Mouse (Mus musculus) stomach, embryonic 15.5 days (tissue): ENCODE results near the gene Rpl4. TPM values are rescaled to one million over a fixed set of nuclear protein-coding genes. Genes with fewer than 3 reads are reported as not detected.
A peak's percentile ranks its signal among the peaks of the same experiment; 100 is the strongest.

Source experiments
- ATAC-seq: fragments of 200-750 bp; cut with Nextera tagmentation; 2 replicates; pipeline ENCODE4 v1.8.0; 2017; ENCODE audit warnings: low read depth, moderate number of reproducible peaks, moderate TSS enrichment; ENCODE audit not compliant: insufficient read depth, low FRiP score
- H3K27ac ChIP-seq: fragments of 300-500 bp; sonication (generic); 2 replicates; pipeline ENCODE4 v1.5.1; 2015; ENCODE audit warnings: mild to moderate bottlenecking, inconsistent platforms
- H3K27me3 ChIP-seq: fragments of 300-500 bp; sonication (generic); replicated peaks from 2 replicates; pipeline ENCODE4 v1.6.1; 2015; ENCODE audit warnings: inconsistent platforms
- H3K36me3 ChIP-seq: fragments of 300-500 bp; sonication (generic); 2 replicates; pipeline ENCODE4 v1.6.1; 2015; ENCODE audit warnings: inconsistent platforms
- H3K4me1 ChIP-seq: fragments of 300-500 bp; sonication (generic); 2 replicates; pipeline ENCODE4 v1.6.1; 2015; ENCODE audit warnings: inconsistent platforms
- H3K4me2 ChIP-seq: fragments of 300-500 bp; sonication (generic); 2 replicates; pipeline ENCODE4 v1.6.1; 2015; ENCODE audit warnings: mild to moderate bottlenecking, inconsistent platforms
- H3K4me3 ChIP-seq: fragments of 300-500 bp; sonication (generic); replicated peaks from 2 replicates; pipeline ENCODE4 v1.5.1; 2015; ENCODE audit warnings: inconsistent platforms
- H3K9ac ChIP-seq: fragments of 300-500 bp; sonication (generic); 2 replicates; pipeline ENCODE4 v1.6.1; 2015; ENCODE audit warnings: inconsistent platforms
- H3K9me3 ChIP-seq: fragments of 300-500 bp; sonication (generic); 2 replicates; pipeline ENCODE4 v1.6.1; 2016; ENCODE audit warnings: inconsistent platforms
- WGBS: fragments of 180-500 bp; shearing (Covaris S2); methylation state at CpG from one replicate; pipeline ENCODE4 v1.1.7; 2015; 5-methylcytosine and 5-hydroxymethylcytosine counted together
- microRNA-seq: library from miRNA; unstranded; fragments of <30 nt; microRNA quantifications from one replicate; pipeline ENCODE4, GENCODE M21; 2016
- polyA plus RNA-seq: library from polyadenylated mRNA; unstranded; fragments of >200 nt; fragmentation: Nextera tagmentation; extraction: Ambion mirVana; gene quantifications from 2 replicates; pipeline ENCODE4 v1.2.1, GENCODE M21; 2015

The Rpl4 gene
- polyA plus RNA-seq, 1 experiment from 2014 or later = 1,181 TPM

- Histone ChIP-seq H3K9me3 (no peaks in the 10 kb centered on the region), H3K9ac (no peak overlapping the region), H3K4me3 (no peak overlapping the region), H3K4me2 (no peak overlapping the region), H3K27me3 (no peaks in the 10 kb centered on the region), H3K4me1 (peaks cover 5% of the 10 kb centered on the region), H3K36me3 (no peaks in the 10 kb centered on the region), H3K27ac (no peak overlapping the region)
- no peak for ATAC-seq
- 76% methylated on average over 4 of the region's 4 CpGs for WGBS
Observed at GRCm38 (mm10) chr9:64221480-64221879, 48.3 kb downstream of the Rpl4 start.

- H3K27me3 ChIP-seq = no peaks in the 10 kb centered on the region
- H3K4me1 ChIP-seq = peaks cover 5% of the 10 kb centered on the region
- no peak overlapping the region for H3K4me3 ChIP-seq
- no peak overlapping the region for H3K27ac ChIP-seq
- no peak for ATAC-seq
- H3K36me3 ChIP-seq = no peaks in the 10 kb centered on the region
- no peaks in the 10 kb centered on the region for H3K9me3 ChIP-seq
- WGBS = 57% methylated on average over 2 of the region's 2 CpGs
- no peak overlapping the region for H3K4me2 ChIP-seq
- H3K9ac ChIP-seq = no peak overlapping the region
Observed at GRCm38 (mm10) chr9:64222098-64222497, 48.9 kb downstream of the Rpl4 start.

- H3K9me3 ChIP-seq = no peaks in the 10 kb centered on the region
- peak; percentile 83 for ATAC-seq
Observed at GRCm38 (mm10) chr9:64225805-64226204, 52.6 kb downstream of the Rpl4 start.

GRCm38 (mm10) chr9:64227736-64228135 lies 54.6 kb downstream of the Rpl4 start:
- H3K4me3 ChIP-seq = no peak overlapping the region
- no peaks in the 10 kb centered on the region for H3K36me3 ChIP-seq
- 61% methylated on average over 12 of the region's 12 CpGs for WGBS
- H3K27me3 ChIP-seq = no peaks in the 10 kb centered on the region
- no peak overlapping the region for H3K9ac ChIP-seq
- peaks cover 18% of the 10 kb centered on the region for H3K4me1 ChIP-seq
- ATAC-seq = no peak
- no peaks in the 10 kb centered on the region for H3K9me3 ChIP-seq
- H3K4me2 ChIP-seq = no peak overlapping the region
- no peak overlapping the region for H3K27ac ChIP-seq

More at GRCm38 (mm10) chr9:64225805-64226204, 52.6 kb downstream of the Rpl4 start:
- H3K9ac ChIP-seq = no peak overlapping the region
- no peaks in the 10 kb centered on the region for H3K27me3 ChIP-seq
- H3K36me3 ChIP-seq = no peaks in the 10 kb centered on the region
- peaks cover 8% of the 10 kb centered on the region; the same call in 1 of the 2 replicates for H3K4me1 ChIP-seq
- H3K27ac ChIP-seq = no peak overlapping the region; the same call in 1 of the 2 replicates
- H3K4me3 ChIP-seq = no peak overlapping the region
- H3K4me2 ChIP-seq = no peak overlapping the region

Small RNA genes lying within 50 kb of the gene (microRNA-seq; reads per million reads assigned to microRNA genes)
- not detected for gene Gm24106

Other genes starting within 250 kb of the Rpl4 start
- 10.0 and 10.8 TPM in 2 replicates for gene Smad6, start 151.3 kb upstream of the Rpl4 start, polyA plus RNA-seq
- gene Lctl, start 56.2 kb upstream of the Rpl4 start, polyA plus RNA-seq = 0.06 TPM in 1 of 2 replicates, not detected in the other
- 19.8 and 21.4 TPM in 2 replicates for gene Zwilch, start 271 bp upstream of the Rpl4 start, polyA plus RNA-seq
- 31.1 and 32.8 TPM in 2 replicates for gene Snapc5, start 5.9 kb downstream of the Rpl4 start, polyA plus RNA-seq
- gene Uchl4, start 61.8 kb downstream of the Rpl4 start, polyA plus RNA-seq = 3.2 and 5.0 TPM in 2 replicates
- 85.5 and 88.6 TPM in 2 replicates for gene Map2k1, start 80.3 kb downstream of the Rpl4 start, polyA plus RNA-seq
- 182 and 194 TPM in 2 replicates for gene Tipin, start 108.2 kb downstream of the Rpl4 start, polyA plus RNA-seq
- gene Dis3l, start 167.9 kb downstream of the Rpl4 start, polyA plus RNA-seq = 17.9 and 20.4 TPM in 2 replicates
- gene Megf11, start 212.3 kb downstream of the Rpl4 start, polyA plus RNA-seq = 1.2 and 1.4 TPM in 2 replicates